Mouse (Mus musculus): ENCODE measurements at regions not wholly inside any gene's neighbourhood (a gene's known extent, or its start where the extent isn't known, plus 50 kb on each side); places are given as distances from the start of the nearest gene placed in this dataset.

- DNase-seq (ENCODE audit: low read depth, low spot score), result no peak
- TF ChIP-seq POLR2AphosphoS5 (IDR thresholded peaks at IDR 0.05; ENCODE audit: borderline replicate concordance, low read depth, low read length) (no peak), CHD2 (IDR thresholded peaks at IDR 0.05; ENCODE audit: low read length) (no peak), EP300 (IDR thresholded peaks at IDR 0.05; ENCODE audit: low read depth in 1 of 2, low read length in 2 of 2) (no peak), ZKSCAN1 (IDR thresholded peaks at IDR 0.05; ENCODE audit: low read depth, low read length) (no peak), CTCF (IDR thresholded peaks at IDR 0.05 in 2 of 3, conservative IDR thresholded peaks at IDR 0.05 in 1 of 3; ENCODE audit: control insufficient read depth in 1 of 3, insufficient read depth in 1 of 3, low read depth in 2 of 3, low read length in 3 of 3, poor library complexity in 1 of 3, severe bottlenecking in 1 of 3) (no peak), MXI1 (IDR thresholded peaks at IDR 0.05; ENCODE audit: low read depth, low read length) (no peak), TCF12 (IDR thresholded peaks at IDR 0.05; ENCODE audit: low read depth, low read length) (no peak), POLR2AphosphoS2 (IDR thresholded peaks at IDR 0.05; ENCODE audit: low read length) (no peak), SMC3 (IDR thresholded peaks at IDR 0.05; ENCODE audit: low read depth, low read length) (no peak), CHD1 (IDR thresholded peaks at IDR 0.05; ENCODE audit: low read depth, low read length) (no peak), UBTF (IDR thresholded peaks at IDR 0.05; ENCODE audit: borderline replicate concordance, insufficient read depth, low read depth, low read length) (no peak), GATA1 (IDR thresholded peaks at IDR 0.05; ENCODE audit: low read depth, low read length) (no peak), USF2 (IDR thresholded peaks at IDR 0.05; ENCODE audit: borderline replicate concordance in 1 of 2, insufficient read depth in 1 of 2, low read depth in 1 of 2, low read length in 2 of 2) (no peak), ELF1 (IDR thresholded peaks at IDR 0.05; ENCODE audit: low read depth, low read length) (no peak), TBP (IDR thresholded peaks at IDR 0.05; ENCODE audit: low read depth, low read length) (no peak), MYB (IDR thresholded peaks at IDR 0.05; ENCODE audit: low read depth, low read length) (no peak)
- no peak overlapping the region for H3K4me3 ChIP-seq (ENCODE audit: control insufficient read depth in 1 of 2, insufficient read depth in 1 of 2, low read depth in 2 of 2, low read length in 2 of 2)
- H3K9me3 ChIP-seq (replicated peaks; ENCODE audit: insufficient read depth, low read length), result no peaks in the 10 kb centered on the region
- no peak overlapping the region for H3K27ac ChIP-seq (ENCODE audit: control insufficient read depth, low read depth, low read length)
- H3K79me2 ChIP-seq (ENCODE audit: control insufficient read depth, insufficient read depth, low read length, poor library complexity), result no peaks in the 10 kb centered on the region
- H3K4me1 ChIP-seq (ENCODE audit: control insufficient read depth in 1 of 2, insufficient read depth in 2 of 2, low read length in 2 of 2), result no peaks in the 10 kb centered on the region
- H3K9ac ChIP-seq (ENCODE audit: control insufficient read depth, low read depth, low read length, poor library complexity, severe bottlenecking), result no peak overlapping the region
- H3K27me3 ChIP-seq (ENCODE audit: control insufficient read depth in 1 of 2, insufficient read depth in 2 of 2, low read length in 2 of 2), result no peaks in the 10 kb centered on the region
- no peaks in the 10 kb centered on the region for H3K36me3 ChIP-seq (ENCODE audit: control insufficient read depth in 1 of 2, insufficient read depth in 2 of 2, low read length in 2 of 2)
Observed at GRCm38 (mm10) chr9:101348771-101349170, 97.2 kb upstream of the Ppp2r3a start.

DNA sequence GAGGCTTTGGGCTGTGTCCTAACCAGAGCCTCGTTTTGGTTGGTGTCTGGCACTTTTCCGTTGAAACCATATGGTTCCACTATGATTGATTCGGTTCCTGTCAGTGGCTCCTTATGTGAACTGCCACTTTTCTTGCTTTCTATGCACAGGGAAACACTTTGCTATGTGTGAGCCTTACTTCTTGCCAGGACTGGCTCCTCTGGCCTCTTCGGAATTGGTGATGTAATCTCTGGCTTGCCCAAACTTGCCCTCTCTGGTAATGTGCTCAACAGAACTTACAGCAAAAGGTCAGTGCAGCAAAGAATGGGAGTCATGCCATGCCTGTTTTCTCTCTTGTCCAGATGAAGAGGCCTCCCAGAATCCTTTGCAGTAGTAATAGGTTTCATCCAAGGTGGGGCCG is 91.3 kb upstream of the Ppp2r3a start:
- H3K79me2 ChIP-seq (ENCODE audit: control insufficient read depth, insufficient read depth, low read length, poor library complexity), result no peaks in the 10 kb centered on the region
- H3K27me3 ChIP-seq (ENCODE audit: control insufficient read depth in 1 of 2, insufficient read depth in 2 of 2, low read length in 2 of 2), result no peaks in the 10 kb centered on the region
- no peak overlapping the region for H3K27ac ChIP-seq (ENCODE audit: control insufficient read depth, low read depth, low read length)
- no peak overlapping the region for H3K9ac ChIP-seq (ENCODE audit: control insufficient read depth, low read depth, low read length, poor library complexity, severe bottlenecking)
- no peaks in the 10 kb centered on the region for H3K9me3 ChIP-seq (replicated peaks; ENCODE audit: insufficient read depth, low read length)
- no peaks in the 10 kb centered on the region for H3K4me1 ChIP-seq (ENCODE audit: control insufficient read depth in 1 of 2, insufficient read depth in 2 of 2, low read length in 2 of 2)
- DNase-seq (ENCODE audit: low read depth, low spot score), result no peak
- TF ChIP-seq MYC (IDR thresholded peaks at IDR 0.05; ENCODE audit: low read depth, low read length) (no peak), SMC3 (IDR thresholded peaks at IDR 0.05; ENCODE audit: low read depth, low read length) (no peak), BHLHE40 (IDR thresholded peaks at IDR 0.05; ENCODE audit: borderline replicate concordance, low read depth, low read length) (no peak), KAT2A (conservative IDR thresholded peaks at IDR 0.05; ENCODE audit: low read depth, low read length) (no peak), UBTF (IDR thresholded peaks at IDR 0.05; ENCODE audit: borderline replicate concordance, insufficient read depth, low read depth, low read length) (no peak), POLR2AphosphoS2 (IDR thresholded peaks at IDR 0.05; ENCODE audit: low read length) (no peak), TCF12 (IDR thresholded peaks at IDR 0.05; ENCODE audit: low read depth, low read length) (no peak), TAL1 (IDR thresholded peaks at IDR 0.05; ENCODE audit: low read length) (no peak), USF2 (IDR thresholded peaks at IDR 0.05; ENCODE audit: borderline replicate concordance in 1 of 2, insufficient read depth in 1 of 2, low read depth in 1 of 2, low read length in 2 of 2) (no peak), CHD2 (IDR thresholded peaks at IDR 0.05; ENCODE audit: low read length) (no peak), JUND (IDR thresholded peaks at IDR 0.05; ENCODE audit: low read depth, low read length) (no peak)
- no peaks in the 10 kb centered on the region for H3K36me3 ChIP-seq (ENCODE audit: control insufficient read depth in 1 of 2, insufficient read depth in 2 of 2, low read length in 2 of 2)
- no peak overlapping the region for H3K4me3 ChIP-seq (ENCODE audit: control insufficient read depth in 1 of 2, insufficient read depth in 1 of 2, low read depth in 2 of 2, low read length in 2 of 2)

Data from MEL (cell line).